9 mouse cellular contexts compared by ENCODE assay signal in genomic region chr2:167860457-167861177, GRCm38 (mm10).
DNase-seq lines count a peak whose midpoint lies in the region; ATAC-seq and TF ChIP-seq lines count a peak whose summit lies in the region.
"Had no signal": no experiment of that assay in that cellular context is flagged by ENCODE, and none has a peak within 500 bp of the region (broad histone marks: within the 10 kb centered on the region; RNA-seq: fewer than 3 reads in every experiment).

No protein-coding gene starts in this region.

- no peaks in the 10 kb centered on the region for H3K4me1 ChIP-seq in hindbrain, embryonic 14.5 days (replicated peaks; ENCODE audit: control insufficient read depth, insufficient read depth, low read length)
- H3K4me1 ChIP-seq in lung, embryonic 16.5 days (replicated peaks; ENCODE audit: control insufficient read depth, insufficient read depth, low read length) = peaks cover 52% of the 10 kb centered on the region
- peaks cover 48% of the 10 kb centered on the region for H3K4me1 ChIP-seq in small intestine, adult 2 months (ENCODE audit: control insufficient read depth, insufficient read depth, insufficient read length, low read length)

- no peaks in the 10 kb centered on the region for H3K9me3 ChIP-seq in hindbrain, embryonic 14.5 days (ENCODE audit: control insufficient read depth, low read length)
- no peaks in the 10 kb centered on the region for H3K9me3 ChIP-seq in lung, embryonic 16.5 days (ENCODE audit: control insufficient read depth, low read length)
- H3K9me3 ChIP-seq: liver, embryonic 13.5 days had no signal

- no peak overlapping the region for H3K4me3 ChIP-seq in hindbrain, embryonic 14.5 days (replicated peaks; ENCODE audit: low read length)
- H3K4me3 ChIP-seq in lung, embryonic 16.5 days (ENCODE audit: low read length) = no peak overlapping the region
- H3K4me3 ChIP-seq in small intestine, adult 2 months (ENCODE audit: low read depth, low read length) = no peak overlapping the region
- H3K4me3 ChIP-seq: liver, embryonic 13.5 days had no signal

- ATAC-seq in hindbrain, embryonic 14.5 days (ENCODE audit: low FRiP score) = peak; percentile 57; the same call in 1 of the 2 replicates
- peak; percentile 92 for ATAC-seq in lung, embryonic 16.5 days (ENCODE audit: low read depth)

- no peak overlapping the region for H3K27ac ChIP-seq in hindbrain, embryonic 14.5 days
- peak overlapping the region; percentile 92 for H3K27ac ChIP-seq in lung, embryonic 16.5 days (ENCODE audit: low read length)
- H3K27ac ChIP-seq in small intestine, adult 2 months (ENCODE audit: insufficient read depth, low read depth, low read length) = peak overlapping the region; percentile 75
- H3K27ac ChIP-seq: liver, embryonic 13.5 days had no signal

- DNase-seq in 416B (ENCODE audit: low read depth) = peak; percentile 26
- DNase-seq in brain, adult 2 months (ENCODE audit: low read depth, low spot score) = peak; percentile 79
- peak; percentile 90 to 97 for DNase-seq in gastrocnemius, adult 8-10 months (ENCODE audit: low spot score in 2 of 2)
- DNase-seq in hindbrain, embryonic 14.5 days (ENCODE audit: low spot score) = peak; percentile 71
- DNase-seq in layer of hippocampus, postnatal 10 days (ENCODE audit: low spot score in 2 of 2) = peak; percentile 57 to 67
- DNase-seq in embryo, embryonic 10.5 days (ENCODE audit: low spot score) = no peak
- DNase-seq: liver, embryonic 13.5 days had no signal

- no peaks in the 10 kb centered on the region for H3K27me3 ChIP-seq in hindbrain, embryonic 14.5 days (ENCODE audit: control insufficient read depth, insufficient read depth, low read length)
- no peaks in the 10 kb centered on the region for H3K27me3 ChIP-seq in lung, embryonic 16.5 days (ENCODE audit: control insufficient read depth, insufficient read depth, low read depth, low read length)
- no peaks in the 10 kb centered on the region for H3K27me3 ChIP-seq in small intestine, adult 2 months (ENCODE audit: control insufficient read depth, insufficient read depth, low read length)

- TF ChIP-seq CTCF in small intestine, adult 2 months (IDR thresholded peaks at IDR 0.05; ENCODE audit: extremely low read depth, insufficient read length, insufficient replicate concordance, low read depth, low read length) = no peak

- WGBS in hindbrain, embryonic 14.5 days = 33% methylated on average over 10 of the region's 10 CpGs
- WGBS in lung, embryonic 16.5 days = 31% methylated on average over 10 of the region's 10 CpGs
- 48% methylated on average over 10 of the region's 10 CpGs for WGBS in small intestine, adult 2 months

- TF ChIP-seq POLR2A in small intestine, adult 2 months (IDR thresholded peaks at IDR 0.05; ENCODE audit: low read depth, low read length) = no peak

- no peak overlapping the region for H3K9ac ChIP-seq in hindbrain, embryonic 14.5 days
- peak overlapping the region; percentile 59 for H3K9ac ChIP-seq in lung, embryonic 16.5 days (ENCODE audit: low read length)
- H3K9ac ChIP-seq: liver, embryonic 13.5 days had no signal

- no peaks in the 10 kb centered on the region for H3K36me3 ChIP-seq in hindbrain, embryonic 14.5 days (replicated peaks; ENCODE audit: control insufficient read depth, insufficient read depth)
- H3K36me3 ChIP-seq in lung, embryonic 16.5 days (ENCODE audit: control insufficient read depth, insufficient read depth, low read length) = no peaks in the 10 kb centered on the region
- H3K36me3 ChIP-seq in small intestine, adult 2 months (ENCODE audit: control insufficient read depth, insufficient read depth, low read length) = no peaks in the 10 kb centered on the region
- H3K36me3 ChIP-seq: liver, embryonic 13.5 days had no signal

- H3K4me2 ChIP-seq in hindbrain, embryonic 14.5 days (replicated peaks) = no peak overlapping the region
- H3K4me2 ChIP-seq in lung, embryonic 16.5 days (ENCODE audit: low read depth, low read length) = no peak overlapping the region
- H3K4me2 ChIP-seq: liver, embryonic 13.5 days had no signal
